Mouse (Mus musculus) heart, embryonic 11.5 days (tissue): ENCODE results near the gene Snx29. TPM values are rescaled to one million over a fixed set of nuclear protein-coding genes. Genes with fewer than 3 reads are reported as not detected.
A peak's percentile ranks its signal among the peaks of the same experiment; 100 is the strongest.
"Not testable (repeated sequence)": the region's sequence is repeated elsewhere in the genome, so short reads cannot be mapped to it uniquely, and the experiment has no call there.

Experiments
- ATAC-seq: fragments of 200-750 bp; cut with Nextera tagmentation; replicated peaks from 2 replicates; pipeline ENCODE4 v1.8.0; 2017; ENCODE audit warnings: moderate library complexity; ENCODE audit not compliant: insufficient number of reproducible peaks, low FRiP score, low TSS enrichment
- H3K27ac ChIP-seq: fragments of 300-500 bp; sonication (generic); 2 replicates; pipeline ENCODE4 v1.5.1; 2014; ENCODE audit warnings: mild to moderate bottlenecking, low read depth, low read length
- H3K27me3 ChIP-seq: fragments of 300-500 bp; sonication (generic); 2 replicates; pipeline ENCODE4 v1.6.1; 2014; ENCODE audit warnings: mild to moderate bottlenecking, low read length, mixed read lengths; ENCODE audit not compliant: control insufficient read depth, insufficient read depth
- H3K36me3 ChIP-seq: fragments of 300-500 bp; sonication (generic); 2 replicates; pipeline ENCODE4 v1.6.1; 2014; ENCODE audit warnings: mild to moderate bottlenecking, low read length, moderate library complexity, mixed read lengths; ENCODE audit not compliant: control insufficient read depth, insufficient read depth
- H3K4me1 ChIP-seq: fragments of 300-500 bp; sonication (generic); 2 replicates; pipeline ENCODE4 v1.6.1; 2014; ENCODE audit warnings: low read length; ENCODE audit not compliant: control insufficient read depth, insufficient read depth
- H3K4me2 ChIP-seq: fragments of 300-500 bp; sonication (generic); 2 replicates; pipeline ENCODE4 v1.6.1; 2014; ENCODE audit warnings: mild to moderate bottlenecking, moderate library complexity
- H3K4me3 ChIP-seq: fragments of 300-500 bp; sonication (generic); 2 replicates; pipeline ENCODE4 v1.5.1; 2014; ENCODE audit warnings: low read depth, low read length
- H3K9ac ChIP-seq: fragments of 300-500 bp; sonication (generic); 2 replicates; pipeline ENCODE4 v1.6.1; 2014; ENCODE audit warnings: mild to moderate bottlenecking, low read depth, low read length, moderate library complexity
- H3K9me3 ChIP-seq: fragments of 300-500 bp; sonication (generic); replicated peaks from 2 replicates; pipeline ENCODE4 v1.6.1; 2016; ENCODE audit warnings: low read length; ENCODE audit not compliant: control insufficient read depth
- WGBS: fragments of 180-500 bp; shearing (Covaris S2); extraction: QIAGEN DNeasy Blood & Tissue Kit; methylation state at CpG from one replicate; pipeline ENCODE4 v1.1.7; 2014; ENCODE audit not compliant: insufficient replicate concordance; 5-methylcytosine and 5-hydroxymethylcytosine counted together
- polyA plus RNA-seq: library from polyadenylated mRNA; unstranded; fragments of >200 nt; fragmentation: Nextera tagmentation; extraction: Ambion mirVana; gene quantifications from 2 replicates; pipeline ENCODE4 v1.2.1, GENCODE M21; 2014

The Snx29 gene
- polyA plus RNA-seq, 1 experiment from 2014 or later = 8.2 TPM

GRCm38 (mm10) chr16:11330081-11330800 is 7.5 kb downstream of the Snx29 start:
- ATAC-seq = no peak
- Histone ChIP-seq H3K4me1 (no peaks in the 10 kb centered on the region), H3K27ac (no peak overlapping the region), H3K4me2 (no peak overlapping the region), H3K36me3 (no peaks in the 10 kb centered on the region), H3K27me3 (no peaks in the 10 kb centered on the region), H3K9me3 (no peaks in the 10 kb centered on the region), H3K4me3 (no peak overlapping the region), H3K9ac (no peak overlapping the region)
- WGBS = 73% methylated on average over 3 of the region's 3 CpGs

- no peaks in the 10 kb centered on the region for H3K9me3 ChIP-seq
- no peaks in the 10 kb centered on the region for H3K4me1 ChIP-seq
- no peak overlapping the region for H3K4me3 ChIP-seq
- H3K27me3 ChIP-seq = no peaks in the 10 kb centered on the region
- no peak overlapping the region for H3K4me2 ChIP-seq
- no peaks in the 10 kb centered on the region for H3K36me3 ChIP-seq
- 68% methylated on average over 1 of the region's 1 CpGs for WGBS
- ATAC-seq = no peak
- H3K9ac ChIP-seq = no peak overlapping the region
- H3K27ac ChIP-seq = no peak overlapping the region
Measured at GRCm38 (mm10) chr16:11331030-11331429, 8.3 kb downstream of the Snx29 start.

GRCm38 (mm10) chr16:11343292-11343815 is 20.6 kb downstream of the Snx29 start:
- no peak for ATAC-seq
- H3K9me3 ChIP-seq = no peaks in the 10 kb centered on the region
- H3K4me1 ChIP-seq = 0 out of 2 replicates have a peak, but pooled peaks cover 2% of the 10 kb centered on the region
- H3K4me2 ChIP-seq = no peak overlapping the region
- no peak overlapping the region for H3K4me3 ChIP-seq
- no peaks in the 10 kb centered on the region for H3K36me3 ChIP-seq
- 36% methylated on average over 4 of the region's 4 CpGs for WGBS
- no peak overlapping the region for H3K27ac ChIP-seq
- H3K27me3 ChIP-seq = no peaks in the 10 kb centered on the region
- no peak overlapping the region for H3K9ac ChIP-seq

DNA sequence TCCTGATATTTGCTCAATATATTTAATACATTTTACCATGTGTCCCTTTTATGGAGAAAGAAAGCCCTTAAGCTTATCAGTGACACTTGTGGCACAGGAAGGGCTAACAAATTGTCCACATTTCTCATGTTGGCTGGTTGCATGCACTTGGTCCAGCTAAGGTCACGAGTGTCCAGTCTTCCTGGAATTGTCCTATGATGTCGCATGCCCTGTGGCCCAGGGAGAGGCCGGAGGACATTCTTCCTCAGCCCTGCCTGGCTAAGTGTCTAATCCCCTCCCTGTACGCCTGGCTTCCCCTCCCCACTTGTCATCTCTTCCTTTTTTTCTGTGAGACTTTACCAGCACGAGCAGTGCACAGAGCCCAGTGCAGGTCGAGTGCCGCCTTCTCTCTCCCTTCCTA is 29.2 kb downstream of the Snx29 start:
- ATAC-seq = no peak

GRCm38 (mm10) chr16:11359173-11359572 is 36.5 kb downstream of the Snx29 start:
- H3K4me1 ChIP-seq = no peaks in the 10 kb centered on the region
- no peak for ATAC-seq
- 68% methylated on average over 5 of the region's 5 CpGs for WGBS

More for the DNA sequence above, 29.2 kb downstream of the Snx29 start:
- Histone ChIP-seq H3K27me3 (no peaks in the 10 kb centered on the region), H3K4me1 (peaks cover 10% of the 10 kb centered on the region), H3K36me3 (no peaks in the 10 kb centered on the region), H3K4me2 (0 out of 2 replicates have a peak overlapping the region, but pooled peaks have one; percentile 2), H3K4me3 (no peak overlapping the region), H3K27ac (0 out of 2 replicates have a peak overlapping the region, but pooled peaks have one; percentile 1), H3K9me3 (no peaks in the 10 kb centered on the region), H3K9ac (no peak overlapping the region)
- WGBS = 26% methylated on average over 7 of the region's 7 CpGs

DNA sequence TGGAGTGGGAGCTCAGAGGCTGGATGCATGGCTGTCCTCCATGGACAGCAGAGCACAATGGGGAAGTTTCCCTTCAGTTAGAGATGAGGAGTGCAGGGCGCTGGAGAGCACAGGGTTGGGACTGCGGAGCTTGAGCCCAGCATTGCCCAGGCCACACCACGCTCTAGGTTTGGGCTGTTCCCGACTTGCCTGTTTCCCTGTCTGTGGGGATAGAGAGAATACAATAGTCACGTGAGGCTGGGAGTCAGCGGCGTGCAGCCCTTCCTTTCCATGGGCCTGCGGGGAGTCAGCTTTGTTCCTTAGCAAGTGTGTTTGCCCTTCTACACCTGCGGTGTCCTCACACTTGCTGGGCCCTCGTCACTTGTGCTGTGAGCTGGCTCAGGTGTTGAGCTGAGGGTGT is 37.2 kb downstream of the Snx29 start:
- H3K4me1 ChIP-seq = no peaks in the 10 kb centered on the region
- H3K36me3 ChIP-seq = no peaks in the 10 kb centered on the region
- no peak overlapping the region for H3K9ac ChIP-seq
- no peak overlapping the region for H3K4me2 ChIP-seq
- no peak overlapping the region for H3K4me3 ChIP-seq
- no peak overlapping the region for H3K27ac ChIP-seq
- WGBS = 53% methylated on average over 10 of the region's 10 CpGs
- no peak for ATAC-seq
- no peaks in the 10 kb centered on the region for H3K9me3 ChIP-seq
- no peaks in the 10 kb centered on the region for H3K27me3 ChIP-seq

More at GRCm38 (mm10) chr16:11359173-11359572, 36.5 kb downstream of the Snx29 start:
- H3K27me3 ChIP-seq = no peaks in the 10 kb centered on the region
- H3K9ac ChIP-seq = no peak overlapping the region
- no peak overlapping the region for H3K27ac ChIP-seq
- H3K36me3 ChIP-seq = no peaks in the 10 kb centered on the region
- no peak overlapping the region for H3K4me2 ChIP-seq
- no peaks in the 10 kb centered on the region for H3K9me3 ChIP-seq
- no peak overlapping the region for H3K4me3 ChIP-seq

DNA sequence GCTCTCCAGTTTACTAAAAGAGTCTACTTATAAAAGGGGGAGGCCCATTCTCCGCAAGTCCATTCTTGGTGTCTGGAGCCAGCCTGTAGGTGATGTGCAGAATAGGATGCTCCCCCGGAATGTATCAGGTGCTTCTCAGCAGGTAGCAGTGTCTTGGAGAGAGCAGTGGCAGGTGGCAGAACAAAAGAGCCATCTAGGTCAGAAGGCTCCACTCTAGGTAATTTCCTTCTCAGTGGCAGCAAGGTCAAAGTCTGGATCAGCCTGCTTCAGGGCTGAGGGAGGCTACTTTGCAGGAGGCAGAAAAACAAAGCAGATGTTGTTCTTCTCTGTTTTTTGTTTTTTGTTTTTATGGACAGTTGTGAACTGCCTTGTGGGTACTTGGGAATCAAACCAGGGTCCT is 37.9 kb downstream of the Snx29 start:
- H3K4me1 ChIP-seq, H3K36me3 ChIP-seq, ATAC-seq, H3K9ac ChIP-seq, H3K4me3 ChIP-seq, H3K4me2 ChIP-seq, H3K27ac ChIP-seq, H3K9me3 ChIP-seq, H3K27me3 ChIP-seq: not testable (repeated sequence)
- WGBS = 86% methylated on average over 2 of the region's 2 CpGs

GRCm38 (mm10) chr16:11365626-11366025 is 42.9 kb downstream of the Snx29 start:
- H3K4me2 ChIP-seq = no peak overlapping the region
- no peak overlapping the region for H3K27ac ChIP-seq
- no peak for ATAC-seq
- no peak overlapping the region for H3K9ac ChIP-seq
- H3K36me3 ChIP-seq = no peaks in the 10 kb centered on the region
- 54% methylated on average over 5 of the region's 5 CpGs for WGBS
- H3K4me3 ChIP-seq = no peak overlapping the region
- no peaks in the 10 kb centered on the region for H3K27me3 ChIP-seq
- H3K4me1 ChIP-seq = peaks cover 12% of the 10 kb centered on the region
- no peaks in the 10 kb centered on the region for H3K9me3 ChIP-seq

GRCm38 (mm10) chr16:11366851-11367250 is 44.1 kb downstream of the Snx29 start:
- H3K4me2 ChIP-seq = no peak overlapping the region
- no peak for ATAC-seq
- H3K9me3 ChIP-seq = no peaks in the 10 kb centered on the region
- peaks cover 12% of the 10 kb centered on the region for H3K4me1 ChIP-seq
- H3K4me3 ChIP-seq = no peak overlapping the region
- H3K9ac ChIP-seq = no peak overlapping the region
- H3K27ac ChIP-seq = no peak overlapping the region
- no peaks in the 10 kb centered on the region for H3K27me3 ChIP-seq
- 57% methylated on average over 1 of the region's 1 CpGs for WGBS
- H3K36me3 ChIP-seq = no peaks in the 10 kb centered on the region
